In the genomic region with DNA sequence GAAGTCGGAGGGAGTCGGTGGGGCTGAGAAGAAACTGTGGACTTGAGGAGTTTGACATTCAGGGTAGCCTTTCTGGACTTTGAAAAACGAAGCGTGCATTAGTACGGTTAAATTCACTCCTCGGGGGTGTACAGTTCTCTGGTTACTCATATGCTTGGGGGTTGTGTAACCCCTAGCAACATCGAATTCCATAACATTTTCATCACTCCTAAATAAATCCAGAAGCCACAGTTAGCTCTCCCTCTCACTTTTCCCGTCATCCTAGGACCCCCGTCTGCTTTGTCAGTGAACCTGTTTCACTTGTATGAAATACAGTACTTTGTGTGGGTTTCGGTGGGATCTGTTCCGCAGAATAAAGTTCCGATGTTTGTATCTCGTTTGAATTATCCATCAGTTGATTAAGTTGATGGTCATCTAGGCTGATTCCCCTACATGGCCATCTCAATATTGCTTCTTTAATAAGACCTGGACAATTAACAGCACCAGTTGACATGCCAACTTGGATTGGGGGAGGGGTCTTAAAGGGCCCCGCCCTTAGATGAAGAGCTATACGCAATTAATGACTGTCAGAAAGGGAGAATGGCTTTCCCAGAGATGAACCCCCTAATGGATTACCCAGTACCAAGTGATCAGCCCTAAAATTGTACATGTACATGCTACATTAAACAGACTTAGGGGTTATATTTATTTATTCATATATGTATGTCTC, we compare ENCODE assay signal across 7 mouse cellular contexts. TPM values are rescaled to one million over a fixed set of nuclear protein-coding genes. Genes with fewer than 3 reads are reported as not detected.
DNase-seq lines count a peak whose midpoint lies in the region; ATAC-seq lines count a peak whose summit lies in the region.

No protein-coding gene starts in this region.

- peak overlapping the region; percentile 99 for H3K9ac ChIP-seq in lung, embryonic 16.5 days (ENCODE audit: low read length)
- peak overlapping the region; percentile 91 for H3K9ac ChIP-seq in embryonic facial prominence, embryonic 12.5 days
- H3K9ac ChIP-seq in intestine, embryonic 14.5 days (ENCODE audit: low read length), result peak overlapping the region; percentile 95
- H3K9ac ChIP-seq in neural tube, embryonic 14.5 days (replicated peaks; ENCODE audit: low read depth, low read length), result peak overlapping the region; percentile 83

- H3K4me2 ChIP-seq in lung, embryonic 16.5 days (ENCODE audit: low read depth, low read length), result peak overlapping the region; percentile 86
- peak overlapping the region; percentile 68 for H3K4me2 ChIP-seq in embryonic facial prominence, embryonic 12.5 days (replicated peaks)
- H3K4me2 ChIP-seq in intestine, embryonic 14.5 days (ENCODE audit: low read length), result peak overlapping the region; percentile 84
- peak overlapping the region; percentile 56 for H3K4me2 ChIP-seq in neural tube, embryonic 14.5 days (ENCODE audit: low read depth, low read length)

- H3K9me3 ChIP-seq in lung, embryonic 16.5 days (ENCODE audit: control insufficient read depth, low read length), result no peaks in the 10 kb centered on the region
- no peaks in the 10 kb centered on the region for H3K9me3 ChIP-seq in embryonic facial prominence, embryonic 12.5 days
- no peaks in the 10 kb centered on the region for H3K9me3 ChIP-seq in intestine, embryonic 14.5 days (ENCODE audit: control insufficient read depth, low read length)
- no peaks in the 10 kb centered on the region for H3K9me3 ChIP-seq in neural tube, embryonic 14.5 days (ENCODE audit: control insufficient read depth, low read length)

- H3K27me3 ChIP-seq in lung, embryonic 16.5 days (ENCODE audit: control insufficient read depth, insufficient read depth, low read depth, low read length), result no peaks in the 10 kb centered on the region
- no peaks in the 10 kb centered on the region for H3K27me3 ChIP-seq in embryonic facial prominence, embryonic 12.5 days
- no peaks in the 10 kb centered on the region for H3K27me3 ChIP-seq in intestine, embryonic 14.5 days (replicated peaks; ENCODE audit: control insufficient read depth, insufficient read depth, low read length)
- H3K27me3 ChIP-seq in neural tube, embryonic 14.5 days (ENCODE audit: control insufficient read depth, insufficient read depth, low read length), result no peaks in the 10 kb centered on the region

- peak overlapping the region; percentile 92 for H3K4me3 ChIP-seq in lung, embryonic 16.5 days (ENCODE audit: low read length)
- peak overlapping the region; percentile 88 for H3K4me3 ChIP-seq in embryonic facial prominence, embryonic 12.5 days
- peak overlapping the region; percentile 92 for H3K4me3 ChIP-seq in intestine, embryonic 14.5 days (ENCODE audit: low read depth, low read length)
- peak overlapping the region; percentile 95 for H3K4me3 ChIP-seq in neural tube, embryonic 14.5 days (ENCODE audit: low read depth, low read length)

- H3K36me3 ChIP-seq in lung, embryonic 16.5 days (ENCODE audit: control insufficient read depth, insufficient read depth, low read length), result no peaks in the 10 kb centered on the region
- no peaks in the 10 kb centered on the region for H3K36me3 ChIP-seq in embryonic facial prominence, embryonic 12.5 days
- H3K36me3 ChIP-seq in intestine, embryonic 14.5 days (ENCODE audit: control insufficient read depth, insufficient read depth, low read length), result no peaks in the 10 kb centered on the region
- H3K36me3 ChIP-seq in neural tube, embryonic 14.5 days (ENCODE audit: control insufficient read depth, insufficient read depth, low read length), result no peaks in the 10 kb centered on the region

- WGBS in lung, embryonic 16.5 days, result 12% methylated on average over 15 of the region's 15 CpGs
- 19% methylated on average over 15 of the region's 15 CpGs for WGBS in embryonic facial prominence, embryonic 12.5 days
- WGBS in intestine, embryonic 14.5 days, result 17% methylated on average over 15 of the region's 15 CpGs
- 26% methylated on average over 15 of the region's 15 CpGs for WGBS in neural tube, embryonic 14.5 days

- peaks cover 4% of the 10 kb centered on the region for H3K4me1 ChIP-seq in lung, embryonic 16.5 days (replicated peaks; ENCODE audit: control insufficient read depth, insufficient read depth, low read length)
- peaks cover 7% of the 10 kb centered on the region; the same call in 1 of the 2 replicates for H3K4me1 ChIP-seq in embryonic facial prominence, embryonic 12.5 days
- peaks cover 6% of the 10 kb centered on the region; the same call in 1 of the 2 replicates for H3K4me1 ChIP-seq in intestine, embryonic 14.5 days (replicated peaks; ENCODE audit: control insufficient read depth, insufficient read depth, low read length)
- H3K4me1 ChIP-seq in neural tube, embryonic 14.5 days (ENCODE audit: control insufficient read depth, insufficient read depth, low read length), result peaks cover 6% of the 10 kb centered on the region; the same call in 1 of the 2 replicates

- no peak for DNase-seq in lung, adult 18-20 months
- no peak for DNase-seq in intestine, embryonic 14.5 days (ENCODE audit: low spot score)
- no peak for DNase-seq in gastrocnemius, postnatal 25 days
- DNase-seq in yolk sac, embryonic 10.5 days (ENCODE audit: low spot score), result no peak

- no peak; the same call in 1 of the 2 replicates for ATAC-seq in lung, embryonic 16.5 days (ENCODE audit: low read depth)
- no peak for ATAC-seq in embryonic facial prominence, embryonic 12.5 days (ENCODE audit: insufficient number of reproducible peaks, insufficient read depth, low FRiP score, low TSS enrichment)
- ATAC-seq in intestine, embryonic 14.5 days (replicated peaks; ENCODE audit: low FRiP score, low TSS enrichment, low read depth), result peak; percentile 3; the same call in 1 of the 2 replicates
- ATAC-seq in neural tube, embryonic 14.5 days (ENCODE audit: low read depth), result no peak; the same call in 1 of the 2 replicates

- peak overlapping the region; percentile 96 for H3K27ac ChIP-seq in lung, embryonic 16.5 days (ENCODE audit: low read length)
- H3K27ac ChIP-seq in embryonic facial prominence, embryonic 12.5 days, result peak overlapping the region; percentile 95
- peak overlapping the region; percentile 94; the same call in 1 of the 2 replicates for H3K27ac ChIP-seq in intestine, embryonic 14.5 days (ENCODE audit: low read depth)
- H3K27ac ChIP-seq in neural tube, embryonic 14.5 days (ENCODE audit: low read depth, low read length), result peak overlapping the region; percentile 82

RNA-seq across cellular contexts. Expression of gene Rad52, which starts 0.7 kb away (rescaled TPM):
- 20.3 and 24.3 TPM in 2 replicates for polyA plus RNA-seq in lung, embryonic 16.5 days (2015; fragmentation: Nextera tagmentation; extraction: Ambion mirVana)
- 26.4 and 27.8 TPM in 2 replicates for polyA plus RNA-seq in embryonic facial prominence, embryonic 12.5 days (2016; fragmentation: Nextera tagmentation; extraction: Ambion mirVana)
- 22.6 and 25.1 TPM in 2 replicates for polyA plus RNA-seq in intestine, embryonic 14.5 days (2014; fragmentation: Nextera tagmentation; extraction: Ambion mirVana)
- polyA plus RNA-seq in neural tube, embryonic 14.5 days (2014; fragmentation: Nextera tagmentation; extraction: Ambion mirVana), result 23.3 and 25.7 TPM in 2 replicates
- 10 to 100 TPM; 14.7 to 15.0 TPM for total RNA-seq in gastrocnemius, postnatal 25 days (2021)

RNA-seq across cellular contexts. Expression of gene Erc1, which starts 55.3 kb away (rescaled TPM):
- 14.2 and 14.4 TPM in 2 replicates for polyA plus RNA-seq in lung, embryonic 16.5 days (2015; fragmentation: Nextera tagmentation; extraction: Ambion mirVana)
- 32.1 and 33.1 TPM in 2 replicates for polyA plus RNA-seq in embryonic facial prominence, embryonic 12.5 days (2016; fragmentation: Nextera tagmentation; extraction: Ambion mirVana)
- 20.9 and 22.2 TPM in 2 replicates for polyA plus RNA-seq in intestine, embryonic 14.5 days (2014; fragmentation: Nextera tagmentation; extraction: Ambion mirVana)
- polyA plus RNA-seq in neural tube, embryonic 14.5 days (2014; fragmentation: Nextera tagmentation; extraction: Ambion mirVana), result 59.4 and 66.1 TPM in 2 replicates
- 10 to 100 TPM; 21.2 to 25.7 TPM for total RNA-seq in gastrocnemius, postnatal 25 days (2021)
